Mouse (Mus musculus) kidney, adult 2 months (tissue): Measurements from ENCODE around the gene Utp20.

Source experiments
- CTCF ChIP-seq: fragments of 200-500 bp; conservative IDR thresholded peaks from 2 replicates; pipeline ENCODE4 v1.5.1; 2011; ENCODE audit warnings: low read depth, mild to moderate bottlenecking, control low read depth, low read length, moderate library complexity, mixed read lengths; ENCODE audit not compliant: insufficient read depth, insufficient read length
- POLR2A ChIP-seq: fragments of 200-500 bp; IDR thresholded peaks from one replicate; pipeline ENCODE4 v1.6.1; 2011; ENCODE audit warnings: low read depth, low read length, control low read depth

GRCm38 (mm10) chr10:88853326-88853725 is 26.7 kb upstream of the Utp20 start:
- TF ChIP-seq CTCF (no peak), POLR2A (no peak)
